Mouse (Mus musculus) kidney, adult 2 months (tissue): Measurements from ENCODE around the gene Mettl23.

Experiments used
- CTCF ChIP-seq: fragments of 200-500 bp; conservative IDR thresholded peaks from 2 replicates; pipeline ENCODE4 v1.5.1; 2011; ENCODE audit warnings: low read depth, mild to moderate bottlenecking, control low read depth, low read length, moderate library complexity, mixed read lengths; ENCODE audit not compliant: insufficient read depth, insufficient read length
- POLR2A ChIP-seq: fragments of 200-500 bp; IDR thresholded peaks from one replicate; pipeline ENCODE4 v1.6.1; 2011; ENCODE audit warnings: low read depth, low read length, control low read depth

DNA sequence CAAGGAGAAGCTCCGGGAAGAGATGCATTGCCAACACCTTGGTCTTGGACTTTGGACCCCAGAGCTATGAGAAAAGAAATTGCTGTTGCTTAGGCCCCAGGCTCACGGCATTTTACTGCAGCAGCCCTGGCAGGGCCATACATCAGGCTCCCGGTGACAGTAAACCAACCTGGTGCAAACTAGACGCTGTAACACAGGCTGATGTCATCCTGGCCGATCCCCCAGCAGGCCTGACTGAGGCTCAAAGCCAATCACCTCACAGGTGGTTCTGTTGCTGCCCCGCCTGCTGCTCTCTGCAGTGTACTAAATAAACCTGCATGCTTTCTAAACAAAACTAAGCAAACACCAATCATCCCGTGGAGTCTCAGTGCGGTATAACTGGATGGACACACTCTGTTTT is 24.4 kb upstream of the Mettl23 start:
- TF ChIP-seq CTCF (no peak), POLR2A (no peak)
